Mouse (Mus musculus) cortical plate, adult 2 months (tissue): ENCODE data around the gene Gm49320. TPM values are rescaled to one million over a fixed set of nuclear protein-coding genes. Genes with fewer than 3 reads are reported as not detected.

Source experiments
- H3K27ac ChIP-seq: fragments of 200-500 bp; 2 replicates; pipeline ENCODE4 v1.5.1; 2012; ENCODE audit warnings: low read length, control low read depth, inconsistent platforms; ENCODE audit not compliant: insufficient read depth
- H3K4me1 ChIP-seq: fragments of 200-500 bp; 2 replicates; pipeline ENCODE4 v1.6.1; 2011; ENCODE audit warnings: low read length; ENCODE audit not compliant: control insufficient read depth, insufficient read depth
- H3K4me3 ChIP-seq: fragments of 200-500 bp; 2 replicates; pipeline ENCODE4 v1.5.1; 2011; ENCODE audit warnings: mild to moderate bottlenecking, low read length, control low read depth; ENCODE audit not compliant: insufficient read depth
- CTCF ChIP-seq: fragments of 200-500 bp; IDR thresholded peaks from 2 replicates; pipeline ENCODE4 v1.5.1; 2011; ENCODE audit warnings: mild to moderate bottlenecking, control low read depth, low read length; ENCODE audit not compliant: insufficient read depth; ENCODE audit errors: extremely low read depth
- POLR2A ChIP-seq: fragments of 200-500 bp; IDR thresholded peaks from 2 replicates; pipeline ENCODE4 v1.6.1; 2011; ENCODE audit warnings: mild to moderate bottlenecking, low read length, control low read depth; ENCODE audit not compliant: insufficient read depth; ENCODE audit errors: extremely low read depth
- polyA plus RNA-seq: library from polyadenylated mRNA; depleted of rRNA; stranded (reverse); fragments of >200 nt; gene quantifications from 2 replicates; pipeline ENCODE4 v1.2.3, GENCODE M21; 2012

The Gm49320 gene
- polyA plus RNA-seq, 1 experiment = 4.8 TPM

GRCm38 (mm10) chr8:4226323-4226722 lies 12.3 kb upstream of the Gm49320 start:
- H3K27ac ChIP-seq = no peak overlapping the region
- no peak overlapping the region for H3K4me3 ChIP-seq
- H3K4me1 ChIP-seq = no peaks in the 10 kb centered on the region
- TF ChIP-seq POLR2A (no peak), CTCF (no peak)

DNA sequence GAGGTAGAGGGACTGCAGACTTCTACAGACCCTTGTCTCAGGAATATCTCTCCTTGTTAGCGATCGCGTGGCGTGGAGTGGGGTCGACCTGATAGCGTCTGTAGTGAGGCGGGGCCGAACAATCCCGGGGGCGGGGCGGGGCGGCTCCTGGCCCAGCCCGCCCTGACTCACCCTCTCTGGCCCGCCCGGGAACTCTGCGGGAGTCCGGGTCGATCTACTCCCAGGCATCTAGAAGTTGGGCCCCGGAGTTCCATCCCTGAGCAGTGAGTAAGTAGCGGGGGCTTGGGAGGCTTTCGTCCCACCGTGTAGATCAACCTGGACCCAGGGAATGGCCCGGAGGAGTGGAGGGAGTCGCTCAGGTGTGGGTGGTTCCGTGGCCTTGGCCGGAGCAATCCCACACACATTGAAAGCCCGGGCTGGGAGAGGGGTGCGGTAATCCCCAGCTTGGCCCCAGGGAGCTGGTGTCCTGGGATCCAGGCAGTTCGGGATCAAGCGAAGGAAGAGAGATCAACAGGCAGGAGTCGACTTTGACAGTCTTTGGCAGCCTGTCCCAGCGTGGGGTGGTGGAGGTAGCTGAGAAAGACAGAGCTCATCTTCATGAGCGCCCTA lies 11.8 kb upstream of the Gm49320 start, which contains the start of gene Lrrc8e:
TSS of gene Lrrc8e (plus strand) at position 89 of the 609 bp plus-strand sequence.
- H3K27ac ChIP-seq = no peak within 1 kb of the TSS
- TF ChIP-seq POLR2A (no peak), CTCF (no peak)
- H3K4me1 ChIP-seq = no peaks in the 10 kb centered on the region
- H3K4me3 ChIP-seq = no peak within 1 kb of the TSS

GRCm38 (mm10) chr8:4227919-4228318 lies 10.7 kb upstream of the Gm49320 start:
- H3K4me1 ChIP-seq = no peaks in the 10 kb centered on the region
- H3K4me3 ChIP-seq = no peak overlapping the region
- H3K27ac ChIP-seq = no peak overlapping the region
- no peak for TF ChIP-seq POLR2A
- no peak for TF ChIP-seq CTCF

- H3K4me1 ChIP-seq = no peaks in the 10 kb centered on the region
- no peak for TF ChIP-seq POLR2A
- no peak for TF ChIP-seq CTCF
- H3K4me3 ChIP-seq = no peak overlapping the region
- no peak overlapping the region for H3K27ac ChIP-seq
Measured at GRCm38 (mm10) chr8:4229784-4230183, 8.9 kb upstream of the Gm49320 start.

DNA sequence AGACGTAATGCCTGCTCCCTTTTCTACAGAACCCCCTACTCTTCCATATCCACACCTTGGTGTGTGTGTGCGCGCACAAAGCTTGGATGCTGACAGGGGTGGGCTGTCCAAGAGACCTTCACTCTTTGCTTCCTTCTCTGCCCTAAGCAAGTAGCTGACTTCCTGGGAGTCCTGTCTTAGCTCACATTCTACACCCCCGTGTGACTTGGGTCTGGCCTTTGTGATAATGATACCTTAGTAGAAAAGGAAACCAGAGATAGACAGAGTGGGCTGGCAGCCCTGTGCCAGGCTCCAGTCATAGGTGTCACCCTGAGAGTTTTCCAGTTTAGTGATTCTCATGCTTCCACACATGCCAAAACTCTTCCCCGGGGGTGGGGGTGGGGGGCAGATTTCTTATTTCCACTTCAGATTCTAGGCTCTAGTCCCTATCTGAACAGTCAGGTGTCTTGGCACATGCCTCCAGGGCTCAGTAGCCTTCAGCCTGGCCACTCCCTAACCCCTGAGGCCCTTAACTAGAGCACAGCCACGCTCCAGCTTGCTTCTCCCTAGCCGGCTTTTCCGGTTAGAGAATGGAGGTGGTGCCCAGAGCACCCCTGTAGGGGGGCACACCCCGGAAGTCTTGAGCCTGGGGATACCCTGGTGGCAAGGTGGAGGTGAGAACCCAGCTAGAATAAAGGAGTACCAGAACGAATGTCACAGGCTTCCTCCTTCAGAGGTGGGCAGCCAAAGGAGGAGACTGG lies 7.9 kb upstream of the Gm49320 start:
- no peaks in the 10 kb centered on the region for H3K4me1 ChIP-seq
- no peak overlapping the region for H3K27ac ChIP-seq
- no peak overlapping the region for H3K4me3 ChIP-seq
- no peak for TF ChIP-seq POLR2A
- TF ChIP-seq CTCF = no peak

GRCm38 (mm10) chr8:4237814-4238433 lies 741 bp upstream of the Gm49320 start:
- TF ChIP-seq CTCF = no peak
- peak overlapping the region; percentile 61 for H3K27ac ChIP-seq

DNA sequence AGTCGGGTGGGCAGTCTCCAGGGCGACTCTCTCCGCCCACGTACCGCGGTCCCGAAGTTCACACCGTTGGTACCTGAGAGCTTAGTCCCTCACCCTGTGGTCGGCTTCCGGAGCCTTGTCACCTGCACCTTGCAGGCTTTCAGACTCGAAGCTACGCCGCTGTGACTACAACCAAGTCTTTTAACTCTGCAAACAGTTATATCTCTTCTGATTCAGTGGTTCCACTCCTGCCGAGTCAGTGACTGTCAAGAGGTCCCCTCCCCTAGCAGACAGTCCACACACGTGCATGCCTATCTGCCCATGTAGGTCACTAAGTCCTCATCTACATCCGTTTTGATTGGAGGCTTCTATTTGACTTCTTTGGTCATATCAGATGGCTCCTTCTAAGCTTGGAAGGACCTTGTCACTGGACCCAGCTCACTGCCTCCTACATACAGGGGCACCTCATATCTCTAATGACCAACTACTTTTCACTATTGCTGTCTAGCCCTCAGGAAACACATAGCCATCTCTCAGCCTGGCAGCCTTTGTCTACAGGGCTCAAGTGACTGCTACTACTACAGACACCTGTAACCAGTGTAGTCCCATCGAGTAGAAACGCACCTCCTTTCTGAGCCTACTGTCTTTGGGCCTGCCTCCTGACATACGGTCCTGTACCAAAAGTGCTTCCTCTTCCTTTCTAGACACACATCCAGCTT lies 677 bp downstream of the Gm49320 start:
- peak overlapping the region; percentile 81 for H3K4me3 ChIP-seq
- peaks cover 5% of the 10 kb centered on the region for H3K4me1 ChIP-seq
- H3K27ac ChIP-seq = no peak overlapping the region
- TF ChIP-seq CTCF (no peak), POLR2A (peak; percentile 25; the same call in 1 of the 2 replicates)

More at GRCm38 (mm10) chr8:4237814-4238433, 741 bp upstream of the Gm49320 start:
- Histone ChIP-seq H3K4me3 (peak overlapping the region; percentile 81), H3K4me1 (peaks cover 5% of the 10 kb centered on the region)

DNA sequence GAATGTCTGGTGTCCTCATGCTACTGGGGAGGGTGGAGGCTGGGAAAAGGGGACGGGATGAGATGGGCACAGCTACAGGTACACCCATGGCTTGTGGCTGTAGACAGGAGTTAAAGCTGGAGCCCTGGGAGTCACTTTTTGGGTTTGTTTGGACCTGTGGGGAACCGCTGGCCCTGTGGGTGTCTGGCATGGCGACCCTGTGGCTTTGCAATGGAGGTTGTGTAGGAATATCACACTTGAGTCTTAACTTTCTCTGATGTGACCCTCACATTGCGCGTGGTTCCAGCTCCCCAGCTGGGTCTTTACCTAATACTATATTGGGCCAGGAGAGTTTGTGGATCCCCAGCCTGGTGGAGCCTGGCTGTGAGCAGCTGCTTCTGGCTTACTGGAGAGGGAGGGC lies 6.4 kb downstream of the Gm49320 start:
- no peak for TF ChIP-seq POLR2A
- TF ChIP-seq CTCF = no peak
- peaks cover 2% of the 10 kb centered on the region for H3K4me1 ChIP-seq
- no peak overlapping the region for H3K4me3 ChIP-seq
- no peak overlapping the region for H3K27ac ChIP-seq

DNA sequence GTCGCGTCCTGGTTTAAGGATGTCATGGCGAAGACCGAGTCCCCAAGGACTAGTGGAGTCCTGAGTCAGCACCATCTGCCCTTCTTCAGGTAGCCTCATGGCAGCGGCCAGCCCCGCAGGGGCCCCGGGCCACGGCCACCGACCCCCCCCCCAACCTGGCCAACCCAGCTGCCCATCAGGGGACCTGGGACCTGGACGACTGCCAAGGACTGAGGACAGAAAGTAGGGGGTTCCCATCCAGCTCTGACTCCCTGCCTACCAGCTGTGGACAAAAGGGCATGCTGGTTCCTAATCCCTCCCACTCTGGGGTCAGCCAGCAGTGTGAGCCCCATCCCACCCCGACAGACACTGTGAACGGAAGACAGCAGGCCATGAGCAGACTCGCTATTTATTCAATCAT lies 7.1 kb downstream of the Gm49320 start:
- Histone ChIP-seq H3K4me1 (no peaks in the 10 kb centered on the region), H3K4me3 (no peak overlapping the region), H3K27ac (no peak overlapping the region)
- TF ChIP-seq CTCF (no peak), POLR2A (no peak)
